Mouse (Mus musculus): ENCODE measurements around the gene Nfib. TPM values are rescaled to one million over a fixed set of nuclear protein-coding genes. Genes with fewer than 3 reads are reported as not detected.

Gene Nfib
- total RNA-seq, 4 experiments from 2014 or later = 86.8 to 108 (median 98.2) TPM

GRCm38 (mm10) chr4:82511524-82511923 is 194.0 kb downstream of the Nfib start:
- DNase-seq = no peak

GRCm38 (mm10) chr4:82511001-82511513 is 194.5 kb downstream of the Nfib start:
- DNase-seq = no peak

- DNase-seq = no peak
These were observed 195.8 kb downstream of the Nfib start for GRCm38 (mm10) chr4:82509771-82510170.

GRCm38 (mm10) chr4:82509166-82509767 is 196.3 kb downstream of the Nfib start:
- no peak for DNase-seq

GRCm38 (mm10) chr4:82508281-82508687 is 197.3 kb downstream of the Nfib start:
- no peak for DNase-seq

- no peak for DNase-seq
These were observed 197.8 kb downstream of the Nfib start for GRCm38 (mm10) chr4:82507541-82508280.

GRCm38 (mm10) chr4:82506731-82507331 is 198.7 kb downstream of the Nfib start:
- peak; percentile 63 for DNase-seq

GRCm38 (mm10) chr4:82506081-82506730 is 199.3 kb downstream of the Nfib start:
- peak; percentile 88 for DNase-seq

GRCm38 (mm10) chr4:82505121-82506031 is 200.2 kb downstream of the Nfib start:
- peak; percentile 76 for DNase-seq

- DNase-seq = no peak
These were observed 201.0 kb downstream of the Nfib start for GRCm38 (mm10) chr4:82504284-82505120.

- no peak for DNase-seq
These were observed 201.6 kb downstream of the Nfib start for GRCm38 (mm10) chr4:82504015-82504283.

GRCm38 (mm10) chr4:82503274-82504014 is 202.1 kb downstream of the Nfib start:
- DNase-seq = no peak

- no peak for DNase-seq
These were observed 202.9 kb downstream of the Nfib start for GRCm38 (mm10) chr4:82502611-82503010.

- DNase-seq = no peak
These were observed 203.5 kb downstream of the Nfib start for GRCm38 (mm10) chr4:82502012-82502411.

- no peak for DNase-seq
These were observed 204.9 kb downstream of the Nfib start for GRCm38 (mm10) chr4:82500578-82501098.

- DNase-seq = no peak
These were observed 205.6 kb downstream of the Nfib start for GRCm38 (mm10) chr4:82499725-82500577.

GRCm38 (mm10) chr4:82499238-82499637 is 206.3 kb downstream of the Nfib start:
- no peak for DNase-seq

GRCm38 (mm10) chr4:82497671-82498631 is 207.6 kb downstream of the Nfib start:
- DNase-seq = no peak
